Mouse (Mus musculus): ENCODE measurements around the gene Pus7. TPM values are rescaled to one million over a fixed set of nuclear protein-coding genes. Genes with fewer than 3 reads are reported as not detected.

Gene Pus7
- 7.4 TPM for polyA plus RNA-seq (2014; fragmentation: Illumina TruSeq; extraction: RNeasy Lipid Tissue Mini Kit (QIAGEN cat#74804); ENCODE audit: low read depth, low replicate concordance)

DNA sequence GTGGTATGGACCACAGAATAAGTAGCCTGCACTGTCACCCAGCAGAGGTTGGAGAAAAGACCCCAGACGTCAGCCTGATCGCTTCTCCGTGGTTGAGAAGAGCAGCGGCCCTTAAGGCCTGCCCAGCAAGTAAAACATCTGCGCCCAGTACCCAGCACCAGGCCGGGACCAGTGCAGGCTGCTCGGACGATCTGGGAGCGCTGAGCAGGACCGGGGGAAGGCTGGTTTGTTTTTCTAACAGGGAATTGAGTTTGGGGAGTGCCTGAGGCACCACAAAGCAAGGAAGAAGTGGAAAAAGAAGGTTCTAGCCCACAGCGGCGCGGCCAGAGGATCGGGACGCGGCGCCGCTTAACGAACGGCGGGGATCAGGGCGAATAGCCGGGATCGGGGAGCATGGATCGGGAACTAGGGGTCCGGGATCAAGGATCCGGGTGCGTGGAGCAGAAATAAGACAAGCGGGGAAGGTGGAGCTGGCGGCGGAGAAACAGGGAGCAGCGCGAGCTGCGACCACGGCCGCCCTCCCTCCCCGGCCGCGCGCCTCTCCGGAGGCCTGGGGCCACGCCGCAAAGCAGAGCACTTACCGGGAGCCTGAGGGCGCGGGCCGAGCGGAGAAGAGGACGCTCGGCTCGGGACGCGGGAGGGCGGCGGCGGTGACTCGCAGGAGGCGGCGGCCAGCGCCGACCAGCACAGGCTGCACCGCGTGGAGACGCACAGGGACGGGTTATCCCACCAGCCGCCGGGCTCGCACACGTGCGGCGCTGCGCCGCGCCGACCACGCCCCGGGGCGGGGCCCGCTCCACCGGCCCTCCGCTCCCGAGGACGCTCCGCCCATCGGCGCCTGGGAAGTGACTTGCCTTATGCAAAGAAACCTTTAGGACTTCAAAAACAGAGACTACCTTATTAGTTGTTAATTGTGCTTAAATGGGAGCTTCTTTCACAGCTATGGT, at the start of gene Pus7:
TSS of gene Pus7 (minus strand) at position 781 of the 947 bp plus-strand sequence.

GRCm38 (mm10) chr5:23787536-23788389, 4.3 kb upstream of the Pus7 start, which contains the start of gene Rint1:
Gene Rint1, plus strand, starts transcription at chr5:23787711.

Other genes starting within 250 kb of the Pus7 start
- 15.6 TPM for gene Srpk2, start 99.1 kb downstream of the Pus7 start, polyA plus RNA-seq (2014; fragmentation: Illumina TruSeq; extraction: RNeasy Lipid Tissue Mini Kit (QIAGEN cat#74804); ENCODE audit: low read depth, low replicate concordance)
- 10.4 TPM for gene Rint1, start 4.0 kb upstream of the Pus7 start, polyA plus RNA-seq (2014; fragmentation: Illumina TruSeq; extraction: RNeasy Lipid Tissue Mini Kit (QIAGEN cat#74804); ENCODE audit: low read depth, low replicate concordance)
- gene Tomm7, start 60.5 kb upstream of the Pus7 start, polyA plus RNA-seq (2014; fragmentation: Illumina TruSeq; extraction: RNeasy Lipid Tissue Mini Kit (QIAGEN cat#74804); ENCODE audit: low read depth, low replicate concordance) = 33.1 TPM
- 8.0 TPM for gene Fam126a, start 247.0 kb upstream of the Pus7 start, polyA plus RNA-seq (2014; fragmentation: Illumina TruSeq; extraction: RNeasy Lipid Tissue Mini Kit (QIAGEN cat#74804); ENCODE audit: low read depth, low replicate concordance)

All from liver, adult 10 weeks (tissue).